Mouse (Mus musculus) embryonic fibroblast, embryonic 13.5 days (primary cell): ENCODE results near the gene Cdh8.

ENCODE experiments used
- CTCF ChIP-seq: IDR thresholded peaks from 2 replicates; pipeline ENCODE4 v1.5.1; 2011; ENCODE audit warnings: mild to moderate bottlenecking, control low read depth, low read length, moderate library complexity, borderline replicate concordance; ENCODE audit not compliant: insufficient read depth
- POLR2A ChIP-seq: IDR thresholded peaks from 2 replicates; pipeline ENCODE4 v1.6.1; 2011; ENCODE audit warnings: low read depth, mild to moderate bottlenecking, control low read depth, low read length, moderate library complexity

GRCm38 (mm10) chr8:99425901-99426300 lies 9.6 kb upstream of the Cdh8 start:
- no peak for TF ChIP-seq CTCF
- TF ChIP-seq POLR2A, result no peak
